Comparison of ENCODE assay signal across 28 mouse cellular contexts in genomic region chr6:10456044-10456443, GRCm38 (mm10).
"Had no signal": no experiment of that assay in that cellular context is flagged by ENCODE, and none has a peak within 500 bp of the region (broad histone marks: within the 10 kb centered on the region; RNA-seq: fewer than 3 reads in every experiment).

No protein-coding gene starts in this region.

- DNase-seq: cerebellum, adult 2 months; cerebellum, adult 8-10 months; cerebellum, adult 9-10 months; cerebellum, adult 9-11 months; cerebellum, postnatal 10 days; cerebellum, postnatal 14 days; cerebellum, postnatal 25 days; cerebellum, postnatal 36 days; embryo, embryonic 11 days; forebrain, postnatal 0 days; gastrocnemius, adult 2 months; gastrocnemius, postnatal 10 days; gastrocnemius, postnatal 14 days; gastrocnemius, postnatal 25 days; gastrocnemius, postnatal 36 days; heart, adult 18-20 months; heart, adult 2 months had no signal

- H3K4me3 ChIP-seq: embryonic facial prominence, embryonic 10.5 days; embryonic facial prominence, embryonic 12.5 days; embryonic facial prominence, embryonic 13.5 days; embryonic facial prominence, embryonic 15.5 days; erythroblast, embryonic 14.5 days; forebrain, embryonic 10.5 days; forebrain, embryonic 12.5 days; forebrain, embryonic 13.5 days; forebrain, embryonic 15.5 days; gastrocnemius, adult 2 months; heart, adult 2 months had no signal

- H3K27me3 ChIP-seq: embryonic facial prominence, embryonic 12.5 days; embryonic facial prominence, embryonic 13.5 days; embryonic facial prominence, embryonic 15.5 days; forebrain, embryonic 12.5 days; forebrain, embryonic 13.5 days; forebrain, embryonic 15.5 days had no signal

- H3K36me3 ChIP-seq: embryonic facial prominence, embryonic 10.5 days; embryonic facial prominence, embryonic 12.5 days; embryonic facial prominence, embryonic 13.5 days; embryonic facial prominence, embryonic 15.5 days; forebrain, embryonic 10.5 days; forebrain, embryonic 12.5 days; forebrain, embryonic 15.5 days had no signal

- ATAC-seq: forebrain, embryonic 13.5 days; forebrain, embryonic 14.5 days; forebrain, embryonic 15.5 days; forebrain, embryonic 16.5 days; forebrain, postnatal 0 days had no signal

- H3K4me2 ChIP-seq: embryonic facial prominence, embryonic 12.5 days; embryonic facial prominence, embryonic 13.5 days; embryonic facial prominence, embryonic 15.5 days; forebrain, embryonic 12.5 days; forebrain, embryonic 13.5 days; forebrain, embryonic 15.5 days had no signal

- H3K27ac ChIP-seq: embryonic facial prominence, embryonic 10.5 days; embryonic facial prominence, embryonic 12.5 days; embryonic facial prominence, embryonic 13.5 days; embryonic facial prominence, embryonic 15.5 days; forebrain, embryonic 10.5 days; forebrain, embryonic 12.5 days; forebrain, embryonic 13.5 days; forebrain, embryonic 15.5 days; gastrocnemius, adult 2 months; heart, adult 2 months had no signal

- H3K9ac ChIP-seq: embryonic facial prominence, embryonic 12.5 days; embryonic facial prominence, embryonic 13.5 days; embryonic facial prominence, embryonic 15.5 days; forebrain, embryonic 12.5 days; forebrain, embryonic 13.5 days; forebrain, embryonic 15.5 days; forebrain, postnatal 0 days had no signal

- H3K9me3 ChIP-seq: embryonic facial prominence, embryonic 10.5 days; embryonic facial prominence, embryonic 12.5 days; embryonic facial prominence, embryonic 13.5 days; embryonic facial prominence, embryonic 15.5 days; forebrain, embryonic 10.5 days; forebrain, embryonic 12.5 days; forebrain, embryonic 13.5 days; forebrain, embryonic 15.5 days had no signal

- H3K4me1 ChIP-seq: embryonic facial prominence, embryonic 10.5 days; embryonic facial prominence, embryonic 12.5 days; embryonic facial prominence, embryonic 13.5 days; embryonic facial prominence, embryonic 15.5 days; forebrain, embryonic 10.5 days; forebrain, embryonic 12.5 days; forebrain, embryonic 13.5 days; forebrain, embryonic 15.5 days had no signal
